Mouse (Mus musculus): ENCODE data around the gene Tgm2. TPM values are rescaled to one million over a fixed set of nuclear protein-coding genes. Genes with fewer than 3 reads are reported as not detected.

The Tgm2 gene
- total RNA-seq, 2 experiments from 2014 or later, result 55.0 to 69.1 TPM

- no peak for DNase-seq
Observed at GRCm38 (mm10) chr2:158141271-158141670, 5.0 kb downstream of the Tgm2 start.

- no peak for DNase-seq
Observed at GRCm38 (mm10) chr2:158140664-158141063, 5.6 kb downstream of the Tgm2 start.

- DNase-seq, result peak; percentile 73
Observed at GRCm38 (mm10) chr2:158139628-158140027, 6.6 kb downstream of the Tgm2 start.

- DNase-seq, result no peak
Observed at GRCm38 (mm10) chr2:158138778-158139177, 7.5 kb downstream of the Tgm2 start.

- DNase-seq, result no peak
Observed at GRCm38 (mm10) chr2:158137771-158138170, 8.5 kb downstream of the Tgm2 start.

GRCm38 (mm10) chr2:158136205-158136604 lies 10.0 kb downstream of the Tgm2 start:
- no peak for DNase-seq

GRCm38 (mm10) chr2:158133050-158133449 lies 13.2 kb downstream of the Tgm2 start:
- DNase-seq, result no peak

GRCm38 (mm10) chr2:158132320-158132719 lies 13.9 kb downstream of the Tgm2 start:
- no peak for DNase-seq

GRCm38 (mm10) chr2:158131197-158131835 lies 14.9 kb downstream of the Tgm2 start:
- DNase-seq, result no peak

- peak; percentile 43 for DNase-seq
Observed at GRCm38 (mm10) chr2:158130391-158130986, 15.7 kb downstream of the Tgm2 start.

- DNase-seq, result no peak
Observed at GRCm38 (mm10) chr2:158129291-158130002, 16.8 kb downstream of the Tgm2 start.

- no peak for DNase-seq
Observed at GRCm38 (mm10) chr2:158128461-158129130, 17.6 kb downstream of the Tgm2 start.

- no peak for DNase-seq
Observed at GRCm38 (mm10) chr2:158127872-158128271, 18.4 kb downstream of the Tgm2 start.

GRCm38 (mm10) chr2:158127245-158127644 lies 19.0 kb downstream of the Tgm2 start:
- no peak for DNase-seq

GRCm38 (mm10) chr2:158122814-158123213 lies 23.4 kb downstream of the Tgm2 start:
- no peak for DNase-seq

- DNase-seq, result peak; percentile 82
Observed at GRCm38 (mm10) chr2:158121645-158122326, 24.4 kb downstream of the Tgm2 start.

GRCm38 (mm10) chr2:158120868-158121267 lies 25.4 kb downstream of the Tgm2 start:
- DNase-seq, result no peak

- no peak for DNase-seq
Observed at GRCm38 (mm10) chr2:158120211-158120610, 26.0 kb downstream of the Tgm2 start.

GRCm38 (mm10) chr2:158119145-158119544 lies 27.1 kb downstream of the Tgm2 start:
- no peak for DNase-seq

GRCm38 (mm10) chr2:158116653-158117052 lies 29.6 kb downstream of the Tgm2 start:
- no peak for DNase-seq

- DNase-seq, result no peak
Observed at GRCm38 (mm10) chr2:158115838-158116453, 30.3 kb downstream of the Tgm2 start.

- no peak for DNase-seq
Observed at GRCm38 (mm10) chr2:158114931-158115330, 31.3 kb downstream of the Tgm2 start.
